Mouse (Mus musculus) lung, postnatal 14 days (tissue): ENCODE measurements at regions not wholly inside any gene's neighbourhood (a gene's known extent, or its start where the extent isn't known, plus 50 kb on each side); places are given as distances from the start of the nearest gene placed in this dataset.
"Not testable (repeated sequence)": the region's sequence is repeated elsewhere in the genome, so short reads cannot be mapped to it uniquely, and the experiment has no call there.

Source experiments
- DNase-seq: peaks from one replicate; pipeline ENCODE4 v3.0.0; 2021

DNA sequence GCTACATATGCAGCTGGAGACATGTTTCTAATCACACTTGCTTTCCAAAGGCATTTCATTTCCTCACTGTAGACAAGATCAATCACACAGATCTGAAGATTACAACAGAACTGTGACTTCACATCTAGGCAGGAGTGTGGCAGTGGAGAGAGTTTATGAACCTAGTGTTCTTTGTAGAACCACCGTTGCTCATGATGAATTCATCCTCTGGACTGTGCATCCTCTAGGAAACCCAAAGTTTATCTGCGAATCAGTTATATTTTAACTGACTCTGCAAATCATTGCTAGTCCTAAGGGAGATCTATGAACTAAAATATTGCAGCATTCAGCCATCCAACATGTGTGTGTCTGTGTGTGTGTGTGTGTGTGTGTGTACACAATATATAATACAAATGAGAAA lies 165.4 kb downstream of the Trib2 start:
- no peak for DNase-seq

DNA sequence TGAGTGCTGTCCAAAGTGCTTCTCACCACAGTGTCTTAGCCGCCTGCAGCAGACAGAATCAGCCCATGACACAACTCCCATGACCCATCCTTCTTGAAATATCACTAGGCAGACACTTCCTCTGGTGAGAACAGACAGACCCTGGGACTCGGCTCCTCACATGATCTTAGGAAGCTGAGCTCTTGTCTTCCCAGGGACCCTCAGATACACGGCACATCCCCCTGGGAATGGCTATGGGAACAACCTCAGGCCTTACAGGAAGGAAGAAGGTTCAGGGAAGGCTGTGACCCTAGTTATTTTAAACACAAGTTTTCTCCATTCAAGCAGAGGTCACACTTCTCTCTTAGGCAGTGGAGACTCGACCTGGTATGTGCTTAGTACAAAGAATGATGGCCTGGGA lies 166.8 kb downstream of the Trib2 start:
- DNase-seq = no peak

DNA sequence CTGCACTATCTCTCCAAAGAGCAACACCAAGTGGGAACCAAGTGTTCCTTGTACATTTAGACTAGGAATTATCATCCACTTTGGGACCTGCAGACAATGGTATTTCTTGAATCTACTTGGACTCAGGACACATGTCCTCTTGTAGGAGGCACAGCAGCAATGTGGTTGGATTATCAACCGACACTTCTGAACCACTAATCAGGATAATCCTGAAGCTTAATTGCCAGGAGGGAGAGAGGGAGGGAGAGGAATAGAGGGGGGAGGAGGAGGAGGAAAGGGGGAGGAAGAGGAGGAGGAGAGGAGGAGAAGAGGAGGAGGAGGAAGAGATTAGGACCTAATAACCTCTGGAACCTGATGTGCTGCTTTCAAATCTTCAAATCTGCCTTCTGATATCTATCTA lies 167.5 kb downstream of the Trib2 start:
- no peak for DNase-seq

DNA sequence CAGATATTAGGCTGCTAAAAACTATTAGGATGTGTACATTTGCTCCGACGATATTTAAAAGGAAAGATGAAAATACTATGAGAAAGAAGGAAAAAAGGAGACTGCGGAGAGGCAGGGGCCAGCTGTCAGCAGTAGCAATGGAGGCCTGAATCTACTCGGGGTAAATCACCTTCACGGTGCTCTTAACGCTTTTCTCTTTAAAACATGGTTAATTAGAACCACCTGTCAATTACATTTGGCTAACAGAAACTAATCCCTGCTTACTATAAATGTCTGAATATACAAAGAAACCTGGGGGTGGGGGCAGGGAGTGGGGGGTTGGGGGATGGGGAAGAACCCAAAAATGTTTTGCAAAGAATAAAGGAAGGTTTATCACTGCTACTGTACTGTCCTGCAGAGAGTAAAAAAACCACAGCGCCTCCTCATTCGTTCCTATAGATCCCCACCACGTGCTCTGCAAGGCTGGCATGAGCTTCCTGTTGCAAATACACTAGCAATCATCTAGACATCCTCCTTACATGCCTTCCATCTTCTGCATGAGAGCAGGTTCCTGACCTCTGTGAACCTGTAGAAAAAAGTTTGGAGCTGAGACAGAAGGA lies 172.5 kb downstream of the Trib2 start:
- no peak for DNase-seq

DNA sequence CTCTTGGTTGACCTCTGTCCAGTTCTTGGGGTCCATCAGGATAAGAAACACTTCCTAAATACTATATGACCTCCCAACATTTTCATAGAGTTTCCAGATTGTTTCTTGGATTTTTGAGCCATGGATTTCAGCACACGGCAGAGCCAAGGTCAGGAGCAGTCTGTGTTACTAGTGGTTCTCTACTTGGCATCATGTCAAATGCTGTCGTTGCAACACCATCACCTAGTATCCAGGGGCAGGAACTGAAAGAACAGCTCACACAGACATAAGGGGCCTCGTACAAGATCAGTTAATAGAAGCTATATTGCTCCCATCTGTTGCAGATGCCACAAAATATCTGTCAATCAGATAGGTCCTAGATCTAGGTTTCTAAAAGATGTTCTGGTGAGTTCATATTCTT lies 173.1 kb downstream of the Trib2 start:
- DNase-seq = no peak

DNA sequence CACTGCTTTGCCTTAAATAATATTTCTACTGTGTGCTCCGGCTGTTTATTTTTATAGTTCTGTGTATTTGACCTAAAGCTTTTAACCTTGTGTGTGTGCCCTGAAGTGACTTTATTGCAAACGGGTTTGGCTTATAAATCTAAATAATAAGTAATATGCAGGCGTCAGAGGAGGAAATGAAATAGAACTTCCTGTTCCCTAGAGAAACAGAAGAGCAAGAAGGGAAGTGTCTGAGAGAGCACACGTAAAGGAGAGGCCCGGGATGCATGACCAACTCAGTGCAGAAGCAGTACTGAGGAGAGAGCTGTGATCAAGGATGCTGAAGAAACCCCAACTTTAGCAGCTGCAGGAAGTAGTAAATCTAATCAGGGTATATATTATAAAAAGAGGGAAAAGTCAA lies 176.4 kb downstream of the Trib2 start:
- no peak for DNase-seq

DNA sequence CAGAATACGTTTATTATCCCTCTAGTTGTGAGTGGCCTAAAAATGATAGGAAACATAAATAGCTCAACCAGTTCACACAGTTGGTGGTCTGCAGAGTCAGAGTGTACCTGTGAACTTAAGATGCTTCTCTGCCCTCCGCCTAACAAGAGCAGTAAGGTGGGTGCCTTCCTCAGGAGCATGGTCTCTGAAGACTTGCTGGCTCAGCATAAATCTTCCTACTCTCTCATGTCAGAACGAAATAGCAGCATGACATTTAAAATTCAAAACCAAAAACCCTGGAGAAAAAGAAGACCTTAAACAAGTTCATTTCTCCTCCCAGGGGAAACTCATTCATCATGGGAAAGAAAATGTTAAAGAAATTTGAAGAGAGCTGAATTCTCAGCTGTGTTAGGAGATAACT lies 186.8 kb downstream of the Trib2 start:
- no peak for DNase-seq

DNA sequence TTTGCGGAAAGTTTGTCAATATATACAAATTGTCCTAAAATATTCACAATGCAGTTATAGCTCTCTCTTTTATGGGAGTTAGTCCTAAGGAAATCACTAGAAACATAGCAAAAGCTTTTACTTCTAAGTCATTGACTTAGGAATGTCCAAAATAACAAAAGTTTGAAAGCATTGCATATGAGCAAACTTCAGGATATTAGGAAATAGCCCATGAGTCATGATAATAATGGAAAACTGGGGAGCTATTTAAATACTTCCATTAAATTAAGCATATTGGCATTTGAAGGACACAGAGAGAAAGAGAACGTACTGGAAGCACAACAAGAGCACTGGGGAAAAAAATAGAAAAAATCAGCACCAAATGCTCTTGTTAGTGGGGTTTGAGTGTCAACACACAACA lies 197.2 kb downstream of the Trib2 start:
- no peak for DNase-seq

DNA sequence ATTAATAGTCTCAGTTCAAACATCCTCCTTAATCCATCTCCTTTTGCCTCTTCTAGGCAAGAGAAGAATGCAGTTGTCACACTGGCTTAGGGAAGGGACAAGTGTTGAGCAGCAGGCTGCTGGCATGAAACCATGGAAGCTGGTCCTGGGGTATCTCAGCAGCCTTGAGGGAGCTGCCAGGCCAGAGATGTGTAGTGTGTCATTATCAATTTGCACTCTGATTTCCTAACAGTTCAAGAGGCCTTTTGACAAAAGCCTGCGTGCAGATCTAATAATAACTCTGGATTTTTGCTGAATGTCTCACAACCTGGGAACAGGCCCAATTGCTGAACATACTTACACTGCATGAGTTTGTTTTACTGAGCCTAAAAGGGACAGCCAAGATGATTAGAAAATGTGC lies 199.4 kb downstream of the Trib2 start:
- peak; percentile 25 for DNase-seq

DNA sequence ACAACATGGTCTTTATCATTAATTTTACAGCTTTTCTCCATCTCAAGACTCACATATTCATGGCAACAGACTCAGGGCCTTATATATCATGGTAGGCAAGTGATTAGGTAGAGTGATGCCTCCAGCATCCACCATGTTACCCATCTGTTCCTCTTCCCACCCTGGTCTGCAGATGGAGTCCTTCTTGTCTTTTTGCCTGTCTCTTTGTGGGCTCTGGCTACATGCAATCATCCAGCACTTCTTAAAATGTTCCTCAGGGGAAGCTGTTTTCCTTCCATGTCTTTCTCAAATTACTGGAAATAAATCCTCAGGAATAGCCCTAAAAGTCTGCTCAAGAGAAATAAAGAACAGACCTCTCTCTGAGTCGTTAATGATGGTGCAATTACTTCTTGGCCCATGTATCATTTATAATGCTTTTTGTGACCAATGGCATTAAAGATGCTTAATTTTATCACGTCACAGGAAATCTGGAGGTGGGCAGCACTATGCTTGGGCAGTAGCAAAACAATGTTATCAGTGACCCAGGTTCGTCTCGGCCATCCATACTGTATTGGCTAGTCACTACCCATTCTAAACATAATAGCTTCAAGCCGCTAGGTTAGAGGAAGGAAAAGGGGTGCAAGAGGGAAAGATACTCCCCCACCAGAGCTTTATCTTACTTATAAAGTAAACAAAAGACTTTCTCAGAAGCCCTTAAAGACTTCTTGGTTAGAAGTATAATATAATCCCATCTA lies 204.7 kb downstream of the Trib2 start:
- no peak for DNase-seq

DNA sequence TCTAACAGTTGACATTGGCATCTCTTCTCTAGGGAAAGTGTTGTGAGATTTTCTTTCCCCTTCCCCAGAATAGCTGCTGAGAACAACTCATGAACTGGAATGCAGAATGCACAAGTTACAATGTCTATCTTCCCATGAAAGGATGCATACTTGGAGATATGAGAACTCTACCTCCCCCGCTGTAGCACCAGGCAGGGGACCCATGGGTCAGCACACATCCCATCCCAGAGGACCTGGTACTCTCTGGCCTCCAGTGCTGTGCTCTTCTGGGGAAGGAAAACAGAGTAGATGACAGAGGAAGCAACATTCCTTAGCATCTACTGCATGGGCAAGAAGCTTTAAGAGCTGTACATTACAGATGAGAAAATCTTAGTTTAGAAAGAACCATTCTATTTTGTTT lies 209.6 kb downstream of the Trib2 start:
- DNase-seq = no peak

DNA sequence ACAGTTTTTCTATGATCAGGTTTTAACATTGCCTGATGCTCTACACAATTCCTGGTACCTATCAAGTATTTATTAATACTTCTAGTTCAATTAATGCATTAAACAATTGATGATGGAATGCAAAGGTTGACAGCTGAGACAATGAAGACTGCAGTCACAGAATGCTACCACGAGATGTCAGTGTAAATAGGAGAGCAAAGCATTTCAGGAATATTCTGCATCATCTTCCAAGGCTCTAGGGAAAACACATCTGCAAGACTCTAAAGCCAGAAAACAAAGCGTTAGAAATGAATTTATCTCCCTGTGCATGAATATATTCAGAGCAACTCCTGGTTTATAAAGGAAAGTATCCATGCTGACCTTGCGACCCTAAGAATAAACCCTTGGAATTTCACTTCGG lies 210.6 kb downstream of the Trib2 start:
- DNase-seq = peak; percentile 22

DNA sequence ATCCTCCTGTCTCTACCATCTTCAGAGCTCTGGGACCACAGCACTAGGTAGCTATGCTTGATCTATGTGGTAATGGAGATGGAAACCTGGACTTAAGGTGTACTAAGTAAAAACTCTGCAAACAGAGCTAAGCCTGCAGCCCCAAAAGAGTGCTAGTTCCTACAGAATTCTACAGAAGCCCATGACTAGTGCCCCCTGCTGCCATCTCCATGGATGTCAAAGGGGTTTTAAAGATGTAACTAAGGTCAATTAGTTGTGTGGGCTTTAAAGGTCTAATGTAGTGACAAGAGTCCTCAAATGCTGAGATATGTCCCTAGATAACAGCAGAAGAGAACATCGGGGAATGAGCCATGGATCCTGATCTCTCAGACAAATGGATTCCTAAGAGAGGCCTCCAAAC lies 212.1 kb downstream of the Trib2 start:
- DNase-seq = no peak

DNA sequence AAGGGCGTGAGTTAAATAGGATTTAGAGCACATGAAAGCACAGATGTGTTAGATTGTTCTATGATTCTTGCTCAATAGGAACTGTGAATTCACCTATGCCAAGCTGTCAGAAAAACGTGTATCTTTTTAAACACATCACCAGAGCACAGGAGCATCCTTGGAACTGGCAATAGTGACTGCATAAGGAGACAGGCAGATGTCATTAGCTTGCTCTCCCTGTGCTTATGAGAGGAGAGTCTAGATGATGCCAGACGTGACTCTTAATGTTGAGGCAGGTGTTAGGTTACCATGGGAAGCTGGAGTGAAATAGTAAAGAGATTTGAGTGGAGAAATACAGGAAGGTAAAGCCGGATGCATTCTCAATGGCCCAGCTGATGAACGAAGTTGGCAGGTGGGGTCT lies 212.8 kb downstream of the Trib2 start:
- no peak for DNase-seq

DNA sequence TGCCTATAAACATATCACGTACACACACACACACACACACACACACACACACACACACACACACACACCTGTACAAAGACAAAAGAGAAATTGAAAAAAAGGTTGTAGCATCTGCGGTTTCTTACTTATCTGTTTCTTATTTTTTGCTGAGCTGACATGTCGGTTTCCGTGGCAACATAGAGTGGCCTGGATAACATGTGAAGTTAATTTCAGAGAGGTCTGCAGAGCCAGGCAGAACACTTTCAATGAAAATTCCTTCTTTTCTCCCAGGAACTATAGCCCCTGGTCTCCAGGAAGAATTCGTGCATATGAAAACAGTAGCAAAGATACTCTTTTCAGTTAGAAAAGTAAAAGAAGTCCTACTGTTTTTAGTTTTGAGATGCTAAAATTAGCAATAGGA lies 213.4 kb downstream of the Trib2 start:
- no peak for DNase-seq

DNA sequence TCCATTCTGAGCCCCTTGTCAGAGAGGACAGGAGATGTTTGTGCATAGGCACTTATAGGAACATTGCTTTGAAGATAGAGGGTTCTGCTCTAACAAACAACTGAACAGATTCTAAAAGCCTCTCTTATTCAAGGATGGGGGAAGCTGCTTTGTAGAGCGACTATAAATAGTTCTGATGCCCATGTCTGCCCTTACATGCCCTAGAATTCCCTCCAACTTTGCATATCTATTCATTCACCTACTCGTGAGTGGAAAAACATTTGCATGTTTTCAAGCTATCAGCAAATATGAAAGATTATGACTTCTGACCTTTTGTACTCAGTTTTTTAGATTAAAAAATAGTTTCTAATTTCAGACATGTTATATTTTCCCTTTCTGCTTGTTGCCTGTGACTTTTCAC lies 222.0 kb downstream of the Trib2 start:
- DNase-seq = no peak

DNA sequence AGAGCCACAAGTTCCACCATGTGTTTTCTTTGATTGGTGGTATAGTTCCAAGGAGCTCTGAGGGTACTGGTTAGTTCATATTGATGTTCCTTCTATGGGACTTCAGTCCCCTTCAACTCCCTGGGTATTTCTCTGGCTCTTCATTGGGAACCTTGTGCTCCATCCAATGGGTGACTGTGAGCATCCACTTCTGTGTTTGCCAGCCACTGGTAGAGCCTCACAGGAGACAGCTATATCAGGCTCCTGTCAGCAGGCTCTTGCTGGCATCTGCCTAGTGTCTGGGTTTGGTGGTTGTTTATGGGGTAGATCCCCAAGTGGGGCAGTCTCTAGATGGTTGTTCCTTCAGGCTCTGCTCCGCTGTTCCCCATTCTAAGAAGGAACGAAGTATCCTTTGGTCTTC lies 228.9 kb downstream of the Trib2 start:
- not testable (repeated sequence) for DNase-seq

DNA sequence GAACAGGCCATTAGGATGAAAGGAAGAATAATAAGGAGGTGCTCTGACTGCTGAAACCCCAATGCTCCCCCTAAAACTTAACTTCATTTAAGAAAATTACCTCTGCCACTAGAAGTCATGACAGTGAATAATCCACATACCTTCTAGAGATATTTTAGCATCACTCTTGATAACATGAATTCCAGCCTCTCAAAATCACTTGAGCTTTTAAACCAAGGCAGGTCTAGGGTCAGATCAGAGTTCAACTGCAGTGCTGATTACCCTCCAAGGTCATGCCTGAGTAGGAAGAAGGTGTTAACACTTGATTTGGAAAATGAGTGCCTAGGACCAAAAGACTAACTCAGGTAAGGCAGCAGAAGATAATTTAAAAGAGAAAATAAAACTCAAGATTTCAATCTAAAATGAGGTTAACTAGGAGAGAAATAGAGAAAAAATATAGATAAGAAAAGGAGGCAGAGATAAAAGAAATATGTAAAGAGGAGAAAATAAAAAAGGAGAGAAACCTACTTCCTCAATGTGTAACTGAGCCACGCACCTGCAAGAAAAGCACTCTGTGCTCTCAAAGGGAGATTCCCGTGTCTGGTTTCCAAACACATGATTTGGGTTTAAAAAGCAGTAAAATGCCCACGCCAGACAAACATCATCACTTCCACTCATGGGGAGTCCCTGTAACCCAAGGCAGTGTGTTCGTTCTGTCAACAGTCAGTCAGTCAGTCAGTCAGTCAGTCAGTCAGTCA lies 229.8 kb downstream of the Trib2 start:
- DNase-seq = no peak

DNA sequence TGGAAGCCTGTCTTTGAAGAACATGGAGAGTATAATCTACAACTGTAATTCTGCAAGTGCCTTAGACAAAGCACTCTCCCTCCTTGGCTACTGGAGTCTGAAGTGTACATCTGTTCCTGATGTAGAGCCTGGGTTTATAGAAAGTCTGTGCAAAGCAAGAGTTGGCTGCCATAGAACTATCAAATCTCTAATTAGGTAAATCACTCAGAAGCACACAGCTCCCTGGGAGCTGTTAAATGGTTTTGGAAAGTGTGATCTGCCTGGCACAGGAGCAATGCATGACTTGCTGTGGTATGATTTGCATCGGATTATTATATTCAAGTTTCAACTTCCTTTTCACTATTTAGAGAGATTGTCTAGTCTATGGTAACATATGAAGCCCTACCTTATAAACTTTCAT lies 230.9 kb downstream of the Trib2 start:
- no peak for DNase-seq

DNA sequence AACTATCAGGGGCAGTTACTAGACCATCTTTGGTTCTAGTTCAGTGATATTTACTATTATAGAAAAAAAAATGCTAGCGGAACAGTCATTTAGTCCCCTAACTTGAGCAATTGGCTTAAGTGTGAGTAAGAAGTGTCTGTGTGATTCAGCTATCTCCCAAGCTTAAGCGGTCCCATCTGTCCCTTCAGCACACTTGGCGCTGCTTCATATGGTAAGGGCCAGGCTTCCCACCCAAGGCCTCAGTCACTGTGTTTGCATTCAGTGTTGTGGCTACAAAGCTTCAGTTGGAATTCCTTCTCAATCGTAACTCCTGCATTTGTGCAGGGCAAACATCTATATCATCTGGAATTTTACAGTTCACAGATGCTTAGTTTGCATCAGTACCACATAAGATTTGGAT lies 232.0 kb downstream of the Trib2 start:
- no peak for DNase-seq

DNA sequence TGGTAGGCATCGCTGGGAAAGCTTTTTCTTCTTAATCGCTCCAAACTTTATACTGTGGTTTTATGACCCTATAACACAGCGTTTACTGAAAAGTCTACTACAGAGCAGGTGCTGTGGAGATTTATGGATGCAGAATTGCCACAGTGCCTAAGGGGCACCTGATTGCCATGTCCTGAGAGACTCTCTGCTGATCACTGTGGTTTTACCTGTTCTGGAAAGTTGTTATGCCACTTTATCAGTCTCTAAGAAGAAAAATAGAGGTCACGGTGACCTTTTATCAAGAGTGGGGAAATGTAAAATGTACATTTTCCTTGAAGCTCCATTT lies 250.0 kb downstream of the Trib2 start:
- DNase-seq = no peak

DNA sequence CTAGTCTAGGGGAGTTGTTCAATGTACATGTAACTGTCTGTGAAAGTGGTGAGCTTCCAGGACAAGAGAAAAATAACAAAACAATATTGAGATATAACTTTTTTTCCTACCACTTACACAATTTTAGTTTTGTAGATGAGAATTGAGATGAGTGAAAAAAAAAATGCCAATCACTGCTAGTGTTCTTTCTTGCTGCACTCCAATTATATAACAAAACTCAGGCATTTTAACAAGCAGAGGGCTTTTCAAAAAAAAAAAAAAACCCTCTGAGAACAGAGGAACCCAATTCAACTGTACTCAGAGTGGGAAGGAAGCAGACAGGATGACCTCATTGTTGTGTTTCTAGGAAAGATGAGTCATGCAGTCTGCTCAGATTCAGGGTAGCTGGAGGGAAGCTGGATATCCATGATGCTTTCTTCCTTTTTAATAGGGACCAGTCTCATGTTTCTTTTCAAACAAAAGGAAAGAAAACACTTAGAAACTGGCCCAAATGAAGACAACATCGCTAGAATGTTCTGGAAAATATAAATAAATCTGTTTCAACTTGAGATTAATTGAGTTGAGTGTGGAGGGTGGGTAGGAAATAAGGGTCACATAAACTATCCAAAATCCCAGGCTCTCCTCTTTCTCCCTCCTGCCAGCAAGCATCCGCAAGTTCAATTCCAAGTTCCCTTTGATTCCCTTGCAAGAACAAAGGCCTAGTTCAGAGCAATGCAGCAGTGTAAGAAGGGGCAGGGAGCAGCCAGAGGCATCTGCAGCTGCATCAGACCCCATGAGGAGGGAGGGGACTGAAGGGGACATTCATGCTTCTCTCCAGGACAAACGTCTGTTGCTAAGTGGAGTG lies 250.6 kb downstream of the Trib2 start:
- DNase-seq = no peak

DNA sequence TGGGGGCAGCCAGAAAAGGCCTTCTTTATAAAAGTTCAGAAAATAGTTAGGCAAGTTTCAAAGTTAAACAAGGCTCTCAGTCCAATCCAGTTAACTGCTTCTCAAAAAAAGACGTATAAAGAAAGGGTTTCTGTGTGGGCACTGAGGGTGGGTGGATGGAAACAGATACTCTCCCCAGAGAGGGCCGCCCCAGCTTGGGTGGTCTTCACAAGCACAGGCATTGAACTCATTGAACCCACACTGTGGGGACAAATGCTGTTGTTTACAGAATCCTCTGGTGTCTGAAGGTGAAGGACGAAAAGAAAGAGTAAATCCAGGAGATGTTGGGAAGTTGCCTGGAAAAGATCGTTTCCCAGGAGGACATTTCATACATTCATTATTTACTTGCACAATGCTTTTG lies 253.9 kb downstream of the Trib2 start:
- DNase-seq = no peak

DNA sequence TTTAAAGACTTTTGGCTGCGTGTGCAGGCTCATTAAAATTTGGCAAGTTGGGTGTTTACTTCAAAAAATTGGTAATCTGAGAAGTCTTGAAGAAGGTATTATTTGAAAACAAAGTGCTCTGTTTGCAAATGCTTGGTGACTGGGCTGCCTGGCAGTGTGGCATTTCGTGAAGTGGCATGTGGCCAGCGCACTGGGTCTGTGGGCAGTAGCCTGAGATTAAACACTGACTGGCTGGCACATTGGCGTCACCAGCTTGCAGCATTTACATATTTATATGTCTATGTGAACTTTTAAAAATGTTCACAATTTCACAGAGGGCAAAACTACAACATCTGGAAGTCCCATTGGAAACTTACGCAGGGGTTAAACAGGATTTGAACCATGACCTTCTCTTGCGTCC lies 261.3 kb downstream of the Trib2 start:
- DNase-seq = no peak
